Mouse (Mus musculus) cortical plate, adult 2 months (tissue): ENCODE results near the gene Sugct.

Experiments
- CTCF ChIP-seq: fragments of 200-500 bp; IDR thresholded peaks from 2 replicates; pipeline ENCODE4 v1.5.1; 2011; ENCODE audit warnings: mild to moderate bottlenecking, control low read depth, low read length; ENCODE audit not compliant: insufficient read depth; ENCODE audit errors: extremely low read depth
- POLR2A ChIP-seq: fragments of 200-500 bp; IDR thresholded peaks from 2 replicates; pipeline ENCODE4 v1.6.1; 2011; ENCODE audit warnings: mild to moderate bottlenecking, low read length, control low read depth; ENCODE audit not compliant: insufficient read depth; ENCODE audit errors: extremely low read depth

- no peak for TF ChIP-seq CTCF
- no peak for TF ChIP-seq POLR2A
These were observed 848.1 kb downstream of the Sugct start for GRCm38 (mm10) chr13:16847236-16847635.
